Mouse (Mus musculus) spleen, adult 2 months (tissue): ENCODE measurements at regions not wholly inside any gene's neighbourhood (a gene's known extent, or its start where the extent isn't known, plus 50 kb on each side); places are given as distances from the start of the nearest gene placed in this dataset.

ENCODE experiments used
- DNase-seq, 2 experiments: peaks; one replicate each; pipeline versions ENCODE4 v3.0.0 to v3.0.0-alpha.2; 2012 to 2021; ENCODE audit warnings: low spot score in 2 of 2, low read depth in 1 of 2
- H3K27ac ChIP-seq: fragments of 200-500 bp; 2 replicates; pipeline ENCODE4 v1.5.1; 2012; ENCODE audit warnings: low read length, inconsistent platforms; ENCODE audit not compliant: insufficient read depth
- H3K27me3 ChIP-seq: fragments of 200-500 bp; 2 replicates; pipeline ENCODE4 v1.6.1; 2012; ENCODE audit warnings: mild to moderate bottlenecking, moderate library complexity, low read length, inconsistent platforms; ENCODE audit not compliant: control insufficient read depth, insufficient read depth
- H3K36me3 ChIP-seq: fragments of 200-500 bp; 2 replicates; pipeline ENCODE4 v1.6.1; 2012; ENCODE audit warnings: mild to moderate bottlenecking, low read length, inconsistent platforms; ENCODE audit not compliant: control insufficient read depth, insufficient read depth
- H3K4me1 ChIP-seq: fragments of 200-500 bp; 2 replicates; pipeline ENCODE4 v1.6.1; 2011; ENCODE audit warnings: inconsistent platforms; ENCODE audit not compliant: control insufficient read depth, insufficient read depth, insufficient read length
- H3K4me3 ChIP-seq: fragments of 200-500 bp; 2 replicates; pipeline ENCODE4 v1.5.1; 2011; ENCODE audit warnings: mild to moderate bottlenecking, inconsistent platforms; ENCODE audit not compliant: insufficient read depth, insufficient read length; ENCODE audit errors: extremely low read depth
- CTCF ChIP-seq: fragments of 200-500 bp; IDR thresholded peaks from 2 replicates; pipeline ENCODE4 v1.5.1; 2011; ENCODE audit warnings: mild to moderate bottlenecking, inconsistent platforms; ENCODE audit not compliant: insufficient read depth, insufficient read length, insufficient replicate concordance; ENCODE audit errors: extremely low read depth
- POLR2A ChIP-seq: fragments of 200-500 bp; IDR thresholded peaks from 2 replicates; pipeline ENCODE4 v1.6.1; 2011; ENCODE audit warnings: low read depth, low read length, inconsistent platforms
- WGBS: fragments of 180-500 bp; shearing (Covaris S2); methylation state at CpG from one replicate; pipeline ENCODE4 v1.1.7; 2018; 5-methylcytosine and 5-hydroxymethylcytosine counted together

DNA sequence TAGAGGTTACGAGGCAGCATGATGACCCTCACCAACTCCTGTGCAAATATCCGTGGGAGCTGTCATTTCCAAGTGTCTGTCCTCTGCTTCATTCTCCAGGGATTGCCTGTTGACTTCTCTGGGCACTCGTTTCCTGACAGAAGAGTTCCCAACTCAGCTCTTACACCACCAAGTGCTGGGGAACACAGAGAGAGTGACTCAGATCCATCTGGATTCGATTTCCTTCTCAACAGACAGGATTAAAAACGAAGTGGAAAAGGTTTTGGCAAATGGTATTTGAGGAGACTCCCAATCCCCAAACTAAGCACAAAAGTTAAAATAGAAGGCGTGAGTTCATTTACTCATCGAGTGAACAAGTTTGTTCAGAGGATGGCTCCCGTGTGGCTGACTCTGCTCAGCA is 266.7 kb upstream of the A1bg start:
- 78% methylated on average over 8 of the region's 8 CpGs for WGBS
- DNase-seq = no peak
- Histone ChIP-seq H3K36me3 (no peaks in the 10 kb centered on the region), H3K27ac (no peak overlapping the region), H3K4me3 (no peak overlapping the region), H3K4me1 (no peaks in the 10 kb centered on the region), H3K27me3 (no peaks in the 10 kb centered on the region)
- no peak for TF ChIP-seq CTCF
- TF ChIP-seq POLR2A = no peak

GRCm38 (mm10) chr15:61184597-61184963 is 261.8 kb upstream of the A1bg start:
- no peak overlapping the region for H3K4me3 ChIP-seq
- H3K4me1 ChIP-seq = no peaks in the 10 kb centered on the region
- WGBS = 86% methylated on average over 2 of the region's 2 CpGs
- TF ChIP-seq CTCF (no peak), POLR2A (no peak)
- no peaks in the 10 kb centered on the region for H3K27me3 ChIP-seq
- no peak for DNase-seq
- H3K36me3 ChIP-seq = no peaks in the 10 kb centered on the region
- H3K27ac ChIP-seq = no peak overlapping the region

- Histone ChIP-seq H3K27me3 (no peaks in the 10 kb centered on the region), H3K36me3 (no peaks in the 10 kb centered on the region), H3K4me1 (no peaks in the 10 kb centered on the region), H3K27ac (no peak overlapping the region), H3K4me3 (no peak overlapping the region)
- WGBS = 88% methylated on average over 11 of the region's 11 CpGs
- TF ChIP-seq POLR2A (no peak), CTCF (no peak)
- no peak for DNase-seq
Observed at GRCm38 (mm10) chr15:61183751-61184596, 261.2 kb upstream of the A1bg start.

- H3K4me3 ChIP-seq = no peak overlapping the region
- no peak overlapping the region for H3K27ac ChIP-seq
- no peaks in the 10 kb centered on the region for H3K36me3 ChIP-seq
- DNase-seq = no peak
- TF ChIP-seq POLR2A = no peak
- no peak for TF ChIP-seq CTCF
- no peaks in the 10 kb centered on the region for H3K27me3 ChIP-seq
- no peaks in the 10 kb centered on the region for H3K4me1 ChIP-seq
- 60% methylated on average over 5 of the region's 5 CpGs for WGBS
Observed at GRCm38 (mm10) chr15:61183291-61183690, 260.5 kb upstream of the A1bg start.

DNA sequence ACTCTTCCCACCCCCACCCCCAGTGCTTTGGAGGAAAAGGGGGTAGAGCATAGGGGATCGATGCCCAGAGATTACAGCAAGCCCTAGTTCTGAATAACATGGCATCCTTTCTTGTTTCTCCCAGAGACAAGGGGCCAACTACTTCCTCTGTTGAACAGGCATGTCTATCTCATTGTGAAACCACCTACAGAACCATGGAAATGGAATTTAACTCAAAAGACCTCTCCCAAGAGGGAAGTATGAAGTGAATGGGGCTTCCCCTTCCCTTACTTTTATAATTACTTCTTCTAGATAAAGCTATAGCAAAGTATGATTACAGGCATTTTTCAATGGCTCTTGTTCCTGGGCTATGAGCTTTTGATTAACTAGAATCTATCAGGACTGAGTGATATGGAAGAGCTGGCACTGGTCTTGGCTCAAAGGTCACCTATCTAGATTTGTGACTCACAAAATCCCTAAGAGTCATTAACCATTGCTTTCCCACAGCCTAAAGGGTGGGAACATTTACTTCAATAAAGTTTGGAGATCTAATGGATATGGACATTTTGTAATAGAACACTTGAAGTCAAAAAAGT is 246.1 kb upstream of the A1bg start:
- no peaks in the 10 kb centered on the region for H3K36me3 ChIP-seq
- no peak for DNase-seq
- H3K27me3 ChIP-seq = no peaks in the 10 kb centered on the region
- no peak overlapping the region for H3K27ac ChIP-seq
- 73% methylated on average over 1 of the region's 1 CpGs for whole genome bisulfite sequencing
- no peak overlapping the region for H3K4me3 ChIP-seq
- no peak for TF ChIP-seq CTCF
- no peak for TF ChIP-seq POLR2A
- no peaks in the 10 kb centered on the region for H3K4me1 ChIP-seq

DNA sequence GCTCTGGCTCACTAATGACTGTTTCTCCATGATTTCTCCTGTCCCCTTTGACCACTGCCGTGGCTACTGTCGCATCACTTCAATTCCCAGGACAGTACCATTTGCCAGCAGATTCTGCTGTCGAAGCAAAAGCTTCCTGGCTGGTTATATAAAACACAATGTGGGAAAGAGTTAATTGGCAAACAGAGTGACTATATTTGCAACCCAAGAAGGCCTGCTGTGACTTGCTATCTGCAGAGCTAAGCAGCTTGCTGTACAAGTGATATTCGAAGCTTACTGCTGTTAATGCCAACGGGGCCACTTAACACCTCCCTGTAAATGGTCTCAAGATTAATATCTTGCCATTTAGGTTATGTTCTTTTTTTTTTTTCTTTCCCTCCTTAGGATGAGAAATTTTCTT is 242.2 kb upstream of the A1bg start:
- Histone ChIP-seq H3K4me3 (no peak overlapping the region), H3K4me1 (no peaks in the 10 kb centered on the region), H3K27ac (no peak overlapping the region), H3K36me3 (no peaks in the 10 kb centered on the region), H3K27me3 (no peaks in the 10 kb centered on the region)
- DNase-seq = no peak
- TF ChIP-seq POLR2A (no peak), CTCF (no peak)
- 90% methylated on average over 5 of the region's 5 CpGs for WGBS

GRCm38 (mm10) chr15:61161397-61161796 is 238.6 kb upstream of the A1bg start:
- no peaks in the 10 kb centered on the region for H3K4me1 ChIP-seq
- H3K27me3 ChIP-seq = no peaks in the 10 kb centered on the region
- no peaks in the 10 kb centered on the region for H3K36me3 ChIP-seq
- no peak overlapping the region for H3K27ac ChIP-seq
- no peak overlapping the region for H3K4me3 ChIP-seq
- WGBS = 58% methylated on average over 5 of the region's 5 CpGs
- no peak for DNase-seq
- TF ChIP-seq POLR2A = no peak
- TF ChIP-seq CTCF = no peak
